Mouse (Mus musculus) urinary bladder, postnatal 0 days (tissue): ENCODE results near the gene Rec114. TPM values are rescaled to one million over a fixed set of nuclear protein-coding genes. Genes with fewer than 3 reads are reported as not detected.

Source experiments
- polyA plus RNA-seq: library from polyadenylated mRNA; unstranded; fragments of >200 nt; fragmentation: Nextera tagmentation; extraction: Ambion mirVana; gene quantifications from 2 replicates; pipeline ENCODE4 v1.2.1, GENCODE M21; 2015

The Rec114 gene
- polyA plus RNA-seq = 1.2 and 5.2 TPM in 2 replicates

GRCm38 (mm10) chr9:58743702-58744248 lies at the start of gene Rec114:
TSS of gene Rec114 (minus strand) at chr9:58743964.

Other genes with a start within 250 kb of the Rec114 start
- 11.7 and 12.3 TPM in 2 replicates for gene Cd276, start 188.5 kb downstream of the Rec114 start, polyA plus RNA-seq
- gene Nptn, start 161.7 kb downstream of the Rec114 start, polyA plus RNA-seq = 238 and 255 TPM in 2 replicates
- not detected in 2 replicates for gene Hcn4, start 79.4 kb upstream of the Rec114 start, polyA plus RNA-seq